Mouse (Mus musculus) myocyte (in vitro differentiated cells): ENCODE measurements around the gene Nup107. TPM values are rescaled to one million over a fixed set of nuclear protein-coding genes. Genes with fewer than 3 reads are reported as not detected.

Experiments
- H3K27me3 ChIP-seq: one replicate; pipeline ENCODE4 v1.6.1; 2011; ENCODE audit not compliant: control insufficient read depth, insufficient read depth, insufficient read length
- H3K36me3 ChIP-seq: one replicate; pipeline ENCODE4 v1.6.1; 2011; ENCODE audit not compliant: control insufficient read depth, insufficient read depth
- H3K4me2 ChIP-seq: one replicate; pipeline ENCODE4 v1.6.1; 2011; ENCODE audit warnings: low read depth, control low read depth
- H3K4me3 ChIP-seq: one replicate; pipeline ENCODE4 v1.5.1; 2011; ENCODE audit warnings: mild to moderate bottlenecking, control low read depth, moderate library complexity
- H3K79me2 ChIP-seq: one replicate; pipeline ENCODE4 v1.6.1; 2011; ENCODE audit not compliant: control insufficient read depth, insufficient read depth
- H3ac ChIP-seq: one replicate; pipeline ENCODE4 v1.6.1; 2011; ENCODE audit not compliant: control insufficient read depth, insufficient read length
- CEBPB ChIP-seq: IDR thresholded peaks from 2 replicates; pipeline ENCODE4 v1.6.1; 2011; ENCODE audit warnings: mild to moderate bottlenecking, moderate library complexity; ENCODE audit not compliant: poor library complexity, insufficient read depth, severe bottlenecking
- E2F4 ChIP-seq: IDR thresholded peaks from one replicate; pipeline ENCODE4 v1.6.1; 2011; ENCODE audit warnings: mild to moderate bottlenecking, control low read depth, moderate library complexity; ENCODE audit not compliant: insufficient read depth
- MAX ChIP-seq: IDR thresholded peaks from one replicate; pipeline ENCODE4 v1.6.1; 2011; ENCODE audit warnings: low read depth, mild to moderate bottlenecking, control low read depth
- MYOD1 ChIP-seq, 3 experiments: IDR thresholded peaks; one replicate each; pipeline ENCODE4 v1.6.1; 2011; ENCODE audit warnings: control low read depth in 2 of 3, low read depth in 2 of 3, mild to moderate bottlenecking in 2 of 3, moderate library complexity in 1 of 3; ENCODE audit not compliant: insufficient read length in 2 of 3, control insufficient read depth in 1 of 3
- MYOG ChIP-seq, 3 experiments: IDR thresholded peaks; one replicate each; pipeline ENCODE4 v1.6.1; 2011; ENCODE audit warnings: control low read depth in 2 of 3, low read depth in 2 of 3, mild to moderate bottlenecking in 2 of 3; ENCODE audit not compliant: insufficient read length in 2 of 3, control insufficient read depth in 1 of 3, insufficient read depth in 1 of 3
- POLR2A ChIP-seq: IDR thresholded peaks from one replicate; pipeline ENCODE4 v1.6.1; 2011; ENCODE audit warnings: low read depth, mild to moderate bottlenecking, control low read depth, moderate library complexity; ENCODE audit not compliant: insufficient read length
- POLR2AphosphoS2 ChIP-seq: IDR thresholded peaks from one replicate; pipeline ENCODE4 v1.6.1; 2011; ENCODE audit warnings: low read depth, control low read depth; ENCODE audit not compliant: insufficient read length
- REST ChIP-seq: IDR thresholded peaks from one replicate; pipeline ENCODE4 v1.6.1; 2011; ENCODE audit warnings: mild to moderate bottlenecking, control low read depth, moderate library complexity; ENCODE audit not compliant: insufficient read depth, insufficient read length
- SRF ChIP-seq: IDR thresholded peaks from one replicate; pipeline ENCODE4 v1.6.1; 2011; ENCODE audit warnings: low read depth; ENCODE audit not compliant: control insufficient read depth, insufficient read length
- TCF12 ChIP-seq: IDR thresholded peaks from one replicate; pipeline ENCODE4 v1.6.1; 2011; ENCODE audit warnings: mild to moderate bottlenecking, control low read depth; ENCODE audit not compliant: poor library complexity, insufficient read depth, severe bottlenecking
- TCF3 ChIP-seq: IDR thresholded peaks from one replicate; pipeline ENCODE4 v1.6.1; 2011; ENCODE audit warnings: low read depth, control low read depth; ENCODE audit not compliant: insufficient read length
- USF1 ChIP-seq: IDR thresholded peaks from one replicate; pipeline ENCODE4 v1.6.1; 2011; ENCODE audit warnings: low read depth, mild to moderate bottlenecking, control low read depth, moderate library complexity
- polyA plus RNA-seq: library from polyadenylated mRNA; unstranded; fragments of >200 nt; fragmentation: generic; extraction: Trizol; gene quantifications from one replicate; pipeline ENCODE4 v1.2.1, GENCODE M21; 2012; ENCODE audit warnings: missing spikeins

Gene Nup107
- polyA plus RNA-seq, 1 experiment, result 16.8 TPM

DNA sequence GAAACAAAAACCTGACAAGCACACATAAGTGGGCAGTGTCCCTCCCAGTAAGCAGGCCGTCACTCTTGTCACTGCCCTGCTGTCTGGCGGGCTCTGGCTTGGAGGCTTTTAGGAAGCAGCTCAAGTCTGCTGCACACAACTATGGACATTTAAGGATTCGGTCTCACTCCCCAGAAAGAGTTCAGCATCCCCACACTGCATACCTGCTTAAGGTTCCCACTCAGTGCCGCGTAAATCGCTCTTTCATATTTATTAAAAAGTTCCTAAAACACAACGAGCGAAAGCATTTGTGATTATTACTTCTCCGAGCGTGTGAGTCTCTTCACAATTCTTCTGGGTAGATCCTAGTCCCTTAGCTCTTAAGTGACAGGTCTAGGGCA, 21.4 kb downstream of the Nup107 start:
- no peaks in the 10 kb centered on the region for H3K79me2 ChIP-seq
- no peak overlapping the region for H3ac ChIP-seq
- H3K4me3 ChIP-seq, result no peak overlapping the region
- TF ChIP-seq MYOG (IDR thresholded peaks at IDR 0.05; ENCODE audit: control insufficient read depth in 1 of 3, insufficient read depth in 1 of 3, insufficient read length in 2 of 3, low read depth in 2 of 3), result no peak
- TF ChIP-seq MYOD1 (IDR thresholded peaks at IDR 0.05; ENCODE audit: control insufficient read depth in 1 of 3, insufficient read length in 2 of 3, low read depth in 2 of 3), result no peak
- no peak for TF ChIP-seq TCF3
- TF ChIP-seq CEBPB, result no peak
- TF ChIP-seq USF1, result no peak
- TF ChIP-seq POLR2A, result no peak
- no peak for TF ChIP-seq TCF12
- H3K4me2 ChIP-seq, result no peak overlapping the region
- no peaks in the 10 kb centered on the region for H3K27me3 ChIP-seq
- peaks cover 54% of the 10 kb centered on the region for H3K36me3 ChIP-seq

DNA sequence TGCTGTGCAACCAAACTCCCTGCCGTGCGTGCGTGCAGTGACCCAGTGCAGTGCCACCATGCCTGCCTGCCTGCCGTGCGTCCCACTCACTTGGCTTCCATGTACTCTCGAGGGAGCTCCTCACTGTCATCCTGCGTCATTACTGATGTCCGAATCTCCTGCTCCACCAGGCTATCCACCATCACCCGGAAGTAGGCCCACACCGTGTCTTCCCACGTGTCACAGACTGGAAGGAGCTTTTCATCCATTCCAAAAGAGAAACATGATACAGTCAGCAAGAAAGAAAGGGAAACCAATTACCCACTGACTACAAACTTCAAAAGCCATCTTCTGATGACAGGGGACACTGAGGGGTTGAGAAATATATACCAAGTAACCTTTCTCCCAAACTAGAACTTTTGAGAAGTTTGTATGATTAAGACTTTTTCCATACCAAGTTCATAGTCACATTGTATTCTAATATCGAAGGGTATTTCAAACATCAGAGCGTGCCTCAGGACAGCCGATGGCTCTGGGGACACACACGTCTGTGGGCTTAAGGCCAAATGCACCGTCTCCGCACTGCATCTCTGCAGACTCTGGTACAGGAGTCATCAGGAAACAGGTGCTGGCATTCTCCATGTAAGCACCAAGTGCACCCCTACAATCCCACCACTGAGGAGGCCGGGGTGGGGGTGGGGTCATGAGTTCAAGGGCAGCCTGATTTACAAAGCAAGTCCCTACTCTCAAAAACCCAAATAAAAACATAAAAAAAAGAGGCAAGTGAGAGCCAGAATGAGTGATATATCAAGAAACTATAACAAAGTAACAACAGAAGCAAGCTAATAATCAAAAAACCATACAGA, 22.0 kb downstream of the Nup107 start:
- no peak overlapping the region for H3ac ChIP-seq
- H3K27me3 ChIP-seq, result no peaks in the 10 kb centered on the region
- peaks cover 52% of the 10 kb centered on the region for H3K36me3 ChIP-seq
- H3K79me2 ChIP-seq, result no peaks in the 10 kb centered on the region
- TF ChIP-seq USF1 (no peak), CEBPB (no peak), POLR2AphosphoS2 (no peak), SRF (no peak), MAX (no peak), MYOD1 (IDR thresholded peaks at IDR 0.05; ENCODE audit: control insufficient read depth in 1 of 3, insufficient read length in 2 of 3, low read depth in 2 of 3) (no peak), TCF3 (no peak), TCF12 (no peak), REST (no peak), POLR2A (no peak), E2F4 (no peak), MYOG (IDR thresholded peaks at IDR 0.05; ENCODE audit: control insufficient read depth in 1 of 3, insufficient read depth in 1 of 3, insufficient read length in 2 of 3, low read depth in 2 of 3) (no peak)
- no peak overlapping the region for H3K4me2 ChIP-seq
- no peak overlapping the region for H3K4me3 ChIP-seq

DNA sequence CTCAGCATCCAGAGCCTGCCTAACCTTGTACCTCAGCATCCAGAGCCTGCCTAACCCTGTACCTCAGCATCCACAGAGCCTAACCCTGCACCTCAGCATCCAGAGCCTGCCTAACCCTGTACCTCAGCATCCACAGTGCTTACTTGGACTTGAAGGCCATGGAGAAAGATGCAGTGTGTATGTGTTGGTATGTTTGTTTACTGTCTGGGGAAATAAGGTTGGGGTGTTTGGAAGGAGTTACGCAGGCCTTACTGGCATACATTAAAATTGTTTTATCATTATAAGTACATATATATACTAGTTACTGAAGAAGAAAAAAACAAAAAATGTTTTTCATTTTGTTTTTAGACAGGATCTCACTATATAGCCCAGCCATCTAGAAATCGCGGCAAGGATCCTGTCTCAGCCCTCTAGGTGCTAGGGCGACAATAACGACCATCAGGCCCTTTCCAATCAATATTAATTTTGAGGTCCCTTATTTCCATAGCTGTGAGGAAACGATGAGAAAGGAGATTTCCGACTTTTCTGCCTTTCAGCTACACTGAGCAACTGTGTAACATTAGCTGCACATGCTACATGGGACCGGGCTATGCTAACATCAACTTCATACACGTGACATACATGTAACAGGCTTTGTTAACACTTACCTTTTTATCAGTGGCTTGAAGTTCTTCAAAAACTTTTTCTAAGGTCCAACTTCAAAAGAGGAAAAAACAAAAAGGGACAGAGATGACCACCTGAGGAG, 22.8 kb downstream of the Nup107 start:
- Histone ChIP-seq H3K79me2 (no peaks in the 10 kb centered on the region), H3K27me3 (no peaks in the 10 kb centered on the region), H3K4me3 (no peak overlapping the region), H3ac (no peak overlapping the region), H3K4me2 (no peak overlapping the region), H3K36me3 (peaks cover 50% of the 10 kb centered on the region)
- TF ChIP-seq TCF12 (no peak), MYOD1 (IDR thresholded peaks at IDR 0.05; ENCODE audit: control insufficient read depth in 1 of 3, insufficient read length in 2 of 3, low read depth in 2 of 3) (no peak), SRF (no peak), MAX (no peak), E2F4 (no peak), REST (no peak), CEBPB (no peak), POLR2AphosphoS2 (no peak), MYOG (IDR thresholded peaks at IDR 0.05; ENCODE audit: control insufficient read depth in 1 of 3, insufficient read depth in 1 of 3, insufficient read length in 2 of 3, low read depth in 2 of 3) (no peak), TCF3 (no peak), POLR2A (no peak), USF1 (no peak)

DNA sequence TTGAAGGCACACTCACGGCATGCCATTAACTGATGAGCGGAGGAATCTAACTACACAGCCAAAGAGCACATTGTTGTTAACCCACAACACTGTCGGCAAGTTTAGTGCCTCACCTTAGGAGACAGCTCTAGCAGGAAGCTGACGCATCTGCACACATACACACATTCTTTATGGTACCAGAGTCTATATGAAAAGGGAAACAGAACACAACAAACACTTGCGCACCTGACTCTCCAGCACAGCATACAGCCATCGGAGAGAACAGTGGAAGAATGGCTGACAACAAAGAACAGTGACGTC, 24.4 kb downstream of the Nup107 start:
- no peak for TF ChIP-seq REST
- TF ChIP-seq CEBPB, result no peak
- TF ChIP-seq USF1, result no peak
- no peak for TF ChIP-seq TCF12
- no peak for TF ChIP-seq MYOG (IDR thresholded peaks at IDR 0.05; ENCODE audit: control insufficient read depth in 1 of 3, insufficient read depth in 1 of 3, insufficient read length in 2 of 3, low read depth in 2 of 3)
- TF ChIP-seq E2F4, result no peak
- no peak for TF ChIP-seq TCF3
- no peak for TF ChIP-seq MAX
- TF ChIP-seq POLR2A, result no peak
- TF ChIP-seq POLR2AphosphoS2, result no peak
- no peak for TF ChIP-seq SRF
- TF ChIP-seq MYOD1 (IDR thresholded peaks at IDR 0.05; ENCODE audit: control insufficient read depth in 1 of 3, insufficient read length in 2 of 3, low read depth in 2 of 3), result no peak
- H3ac ChIP-seq, result no peak overlapping the region
- H3K36me3 ChIP-seq, result peaks cover 57% of the 10 kb centered on the region
- H3K4me3 ChIP-seq, result no peak overlapping the region
- no peaks in the 10 kb centered on the region for H3K27me3 ChIP-seq
- no peak overlapping the region for H3K4me2 ChIP-seq
- no peaks in the 10 kb centered on the region for H3K79me2 ChIP-seq
